Mouse (Mus musculus): ENCODE data around the gene Prss30. TPM values are rescaled to one million over a fixed set of nuclear protein-coding genes. Genes with fewer than 3 reads are reported as not detected.
A peak's percentile ranks its signal among the peaks of the same experiment; 100 is the strongest.

Gene Prss30
- 0.34 TPM in 1 of 2 replicates, not detected in the other for polyA plus RNA-seq (2015; fragmentation: Nextera tagmentation; extraction: Ambion mirVana)

- Histone ChIP-seq H3K9me3 (replicated peaks) (no peaks in the 10 kb centered on the region), H3K27ac (no peak within 1 kb of the TSS), H3K36me3 (no peaks in the 10 kb centered on the region), H3K4me2 (no peak within 1 kb of the TSS), H3K4me1 (replicated peaks) (no peaks in the 10 kb centered on the region), H3K27me3 (no peaks in the 10 kb centered on the region), H3K4me3 (no peak within 1 kb of the TSS), H3K9ac (no peak within 1 kb of the TSS)
- 61% methylated on average over 10 of the region's 10 CpGs for WGBS
- ATAC-seq (replicated peaks; ENCODE audit: insufficient number of reproducible peaks, insufficient read depth, low FRiP score, low read depth) = no peak
These were observed at the start of gene Prss30 for GRCm38 (mm10) chr17:23980297-23980909. Gene Prss30, minus strand, starts transcription at chr17:23980566.

GRCm38 (mm10) chr17:24029477-24029876 lies 49.1 kb upstream of the Prss30 start:
- Histone ChIP-seq H3K4me2 (no peak overlapping the region), H3K4me1 (replicated peaks) (no peaks in the 10 kb centered on the region), H3K4me3 (no peak overlapping the region), H3K9me3 (replicated peaks) (no peaks in the 10 kb centered on the region), H3K27ac (no peak overlapping the region), H3K9ac (no peak overlapping the region), H3K27me3 (no peaks in the 10 kb centered on the region), H3K36me3 (no peaks in the 10 kb centered on the region)
- 68% methylated on average over 7 of the region's 7 CpGs for WGBS
- ATAC-seq (replicated peaks; ENCODE audit: insufficient number of reproducible peaks, insufficient read depth, low FRiP score, low read depth) = no peak

- Histone ChIP-seq H3K4me1 (replicated peaks) (peaks cover 6% of the 10 kb centered on the region), H3K27me3 (no peaks in the 10 kb centered on the region; the same call in 1 of the 2 replicates), H3K27ac (no peak overlapping the region), H3K9ac (no peak overlapping the region; the same call in 1 of the 2 replicates), H3K36me3 (no peaks in the 10 kb centered on the region), H3K4me2 (no peak overlapping the region), H3K4me3 (no peak overlapping the region), H3K9me3 (replicated peaks) (no peaks in the 10 kb centered on the region)
- 0 out of 2 replicates have a peak, but pooled peaks have one; percentile 50 for ATAC-seq (replicated peaks; ENCODE audit: insufficient number of reproducible peaks, insufficient read depth, low FRiP score, low read depth)
- WGBS = 47% methylated on average over 5 of the region's 5 CpGs
These were observed 41.2 kb upstream of the Prss30 start for GRCm38 (mm10) chr17:24021375-24022199.

GRCm38 (mm10) chr17:24020696-24021095 lies 40.3 kb upstream of the Prss30 start:
- no peak overlapping the region for H3K4me2 ChIP-seq
- ATAC-seq (replicated peaks; ENCODE audit: insufficient number of reproducible peaks, insufficient read depth, low FRiP score, low read depth) = 0 out of 2 replicates have a peak, but pooled peaks have one; percentile 10
- 59% methylated on average over 6 of the region's 6 CpGs for WGBS

GRCm38 (mm10) chr17:24015727-24016126 lies 35.4 kb upstream of the Prss30 start:
- no peaks in the 10 kb centered on the region for H3K36me3 ChIP-seq
- ATAC-seq (replicated peaks; ENCODE audit: insufficient number of reproducible peaks, insufficient read depth, low FRiP score, low read depth) = no peak
- no peak overlapping the region for H3K4me2 ChIP-seq
- H3K27me3 ChIP-seq = no peaks in the 10 kb centered on the region; the same call in 1 of the 2 replicates
- no peak overlapping the region for H3K27ac ChIP-seq
- H3K9me3 ChIP-seq (replicated peaks) = no peaks in the 10 kb centered on the region
- H3K4me3 ChIP-seq = no peak overlapping the region
- no peaks in the 10 kb centered on the region for H3K4me1 ChIP-seq (replicated peaks)
- H3K9ac ChIP-seq = no peak overlapping the region
- WGBS = 26% methylated on average over 14 of the region's 14 CpGs

More at GRCm38 (mm10) chr17:24020696-24021095, 40.3 kb upstream of the Prss30 start:
- no peaks in the 10 kb centered on the region for H3K9me3 ChIP-seq (replicated peaks)
- H3K36me3 ChIP-seq = no peaks in the 10 kb centered on the region
- no peak overlapping the region for H3K9ac ChIP-seq
- no peak overlapping the region for H3K27ac ChIP-seq
- no peaks in the 10 kb centered on the region; the same call in 1 of the 2 replicates for H3K27me3 ChIP-seq
- H3K4me3 ChIP-seq = no peak overlapping the region
- peaks cover 6% of the 10 kb centered on the region for H3K4me1 ChIP-seq (replicated peaks)

- no peaks in the 10 kb centered on the region for H3K27me3 ChIP-seq
- H3K9me3 ChIP-seq (replicated peaks) = no peaks in the 10 kb centered on the region
- no peak overlapping the region for H3K4me2 ChIP-seq
- no peak overlapping the region for H3K9ac ChIP-seq
- H3K27ac ChIP-seq = no peak overlapping the region
- no peak overlapping the region for H3K4me3 ChIP-seq
- H3K36me3 ChIP-seq = no peaks in the 10 kb centered on the region
- WGBS = 73% methylated on average over 5 of the region's 5 CpGs
- no peaks in the 10 kb centered on the region for H3K4me1 ChIP-seq (replicated peaks)
- ATAC-seq (replicated peaks; ENCODE audit: insufficient number of reproducible peaks, insufficient read depth, low FRiP score, low read depth) = no peak
These were observed 34.1 kb upstream of the Prss30 start for GRCm38 (mm10) chr17:24014433-24014965.

- WGBS = 74% methylated on average over 2 of the region's 2 CpGs
- ATAC-seq (replicated peaks; ENCODE audit: insufficient number of reproducible peaks, insufficient read depth, low FRiP score, low read depth) = no peak
- no peak overlapping the region for H3K4me3 ChIP-seq
- H3K36me3 ChIP-seq = no peaks in the 10 kb centered on the region
- no peak overlapping the region for H3K4me2 ChIP-seq
- no peaks in the 10 kb centered on the region for H3K9me3 ChIP-seq (replicated peaks)
- no peak overlapping the region for H3K27ac ChIP-seq
- H3K27me3 ChIP-seq = no peaks in the 10 kb centered on the region
- no peaks in the 10 kb centered on the region for H3K4me1 ChIP-seq (replicated peaks)
- H3K9ac ChIP-seq = no peak overlapping the region
These were observed 32.6 kb upstream of the Prss30 start for GRCm38 (mm10) chr17:24012921-24013320.

GRCm38 (mm10) chr17:24009617-24010016 lies 29.3 kb upstream of the Prss30 start:
- Histone ChIP-seq H3K36me3 (no peaks in the 10 kb centered on the region), H3K27me3 (no peaks in the 10 kb centered on the region), H3K9me3 (replicated peaks) (no peaks in the 10 kb centered on the region), H3K27ac (no peak overlapping the region), H3K4me3 (no peak overlapping the region), H3K4me2 (no peak overlapping the region), H3K9ac (no peak overlapping the region), H3K4me1 (replicated peaks) (no peaks in the 10 kb centered on the region)
- no peak for ATAC-seq (replicated peaks; ENCODE audit: insufficient number of reproducible peaks, insufficient read depth, low FRiP score, low read depth)
- 56% methylated on average over 5 of the region's 5 CpGs for WGBS

- Histone ChIP-seq H3K4me1 (replicated peaks) (no peaks in the 10 kb centered on the region), H3K9ac (no peak overlapping the region), H3K27ac (no peak overlapping the region), H3K9me3 (replicated peaks) (no peaks in the 10 kb centered on the region), H3K36me3 (no peaks in the 10 kb centered on the region), H3K4me3 (no peak overlapping the region), H3K27me3 (no peaks in the 10 kb centered on the region), H3K4me2 (no peak overlapping the region)
- ATAC-seq (replicated peaks; ENCODE audit: insufficient number of reproducible peaks, insufficient read depth, low FRiP score, low read depth) = no peak
- WGBS = 65% methylated on average over 4 of the region's 4 CpGs
These were observed 27.7 kb upstream of the Prss30 start for GRCm38 (mm10) chr17:24008105-24008504.

GRCm38 (mm10) chr17:24007391-24007790 lies 27.0 kb upstream of the Prss30 start:
- Histone ChIP-seq H3K9ac (no peak overlapping the region), H3K4me1 (replicated peaks) (no peaks in the 10 kb centered on the region), H3K27ac (no peak overlapping the region), H3K9me3 (replicated peaks) (no peaks in the 10 kb centered on the region), H3K4me3 (no peak overlapping the region), H3K27me3 (no peaks in the 10 kb centered on the region), H3K36me3 (no peaks in the 10 kb centered on the region), H3K4me2 (no peak overlapping the region)
- WGBS = 47% methylated on average over 1 of the region's 1 CpGs
- no peak for ATAC-seq (replicated peaks; ENCODE audit: insufficient number of reproducible peaks, insufficient read depth, low FRiP score, low read depth)

- no peaks in the 10 kb centered on the region for H3K4me1 ChIP-seq (replicated peaks)
- H3K4me2 ChIP-seq = no peak overlapping the region
- no peak for ATAC-seq (replicated peaks; ENCODE audit: insufficient number of reproducible peaks, insufficient read depth, low FRiP score, low read depth)
- no peaks in the 10 kb centered on the region for H3K9me3 ChIP-seq (replicated peaks)
- H3K36me3 ChIP-seq = no peaks in the 10 kb centered on the region
- H3K27ac ChIP-seq = no peak overlapping the region
- H3K27me3 ChIP-seq = no peaks in the 10 kb centered on the region
- no peak overlapping the region for H3K9ac ChIP-seq
- 42% methylated on average over 2 of the region's 2 CpGs for WGBS
- H3K4me3 ChIP-seq = no peak overlapping the region
These were observed 26.6 kb upstream of the Prss30 start for GRCm38 (mm10) chr17:24006930-24007329.

Data from heart, embryonic 15.5 days (tissue).